ENCODE assay signal across 15 mouse cellular contexts in the genomic region with DNA sequence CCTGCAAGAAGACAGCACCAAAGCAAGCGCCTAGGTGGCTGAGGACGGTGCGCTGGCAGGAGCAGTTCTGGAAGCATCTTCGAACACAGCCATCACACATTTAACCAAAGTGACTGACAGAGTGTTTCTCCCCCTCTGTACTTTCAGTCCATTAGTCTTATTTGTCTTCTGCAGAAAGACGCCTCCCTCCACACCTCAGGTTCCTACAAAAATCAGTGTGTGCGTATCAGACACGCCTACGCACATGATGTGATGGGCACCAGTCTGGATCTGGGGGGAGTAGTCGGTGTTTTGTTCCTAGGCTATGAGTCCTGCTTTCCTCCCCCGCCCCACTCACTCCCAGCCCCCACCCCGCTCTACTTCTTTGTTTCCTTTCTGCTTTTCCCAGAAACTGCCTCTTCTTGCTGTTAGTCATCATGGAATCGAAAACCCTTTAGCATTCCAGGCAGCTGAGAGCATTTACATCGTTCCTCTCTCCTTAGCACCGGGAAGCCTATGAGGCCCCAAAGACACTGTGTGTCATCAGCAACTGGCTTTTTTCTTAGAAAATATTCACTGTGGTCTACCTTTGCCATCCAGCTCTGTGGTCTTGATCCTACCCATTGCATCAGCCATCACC.
DNase-seq lines count a peak whose midpoint lies in the region; ATAC-seq lines count a peak whose summit lies in the region.
"Had no signal": no experiment of that assay in that cellular context is flagged by ENCODE, and none has a peak within 500 bp of the region (broad histone marks: within the 10 kb centered on the region; RNA-seq: fewer than 3 reads in every experiment).

No protein-coding gene starts in this region.

- H3K4me1 ChIP-seq in hindbrain, embryonic 15.5 days (replicated peaks) = peaks cover 7% of the 10 kb centered on the region
- no peaks in the 10 kb centered on the region; the same call in 1 of the 2 replicates for H3K4me1 ChIP-seq in hindbrain, embryonic 13.5 days (replicated peaks)
- H3K4me1 ChIP-seq: embryonic facial prominence, embryonic 15.5 days had no signal

- no peak overlapping the region for H3K4me3 ChIP-seq in hindbrain, embryonic 15.5 days
- H3K4me3 ChIP-seq in hindbrain, embryonic 13.5 days = no peak overlapping the region
- H3K4me3 ChIP-seq: embryonic facial prominence, embryonic 15.5 days had no signal

- H3K9ac ChIP-seq in hindbrain, embryonic 15.5 days = no peak overlapping the region
- H3K9ac ChIP-seq in hindbrain, embryonic 13.5 days = no peak overlapping the region
- H3K9ac ChIP-seq: embryonic facial prominence, embryonic 15.5 days; liver, postnatal 0 days had no signal

- H3K9me3 ChIP-seq in hindbrain, embryonic 15.5 days = no peaks in the 10 kb centered on the region
- H3K9me3 ChIP-seq in hindbrain, embryonic 13.5 days = no peaks in the 10 kb centered on the region
- H3K9me3 ChIP-seq: embryonic facial prominence, embryonic 15.5 days had no signal

- H3K4me2 ChIP-seq in hindbrain, embryonic 15.5 days = no peak overlapping the region
- H3K4me2 ChIP-seq in hindbrain, embryonic 13.5 days = no peak overlapping the region
- H3K4me2 ChIP-seq: embryonic facial prominence, embryonic 15.5 days had no signal

- H3K27me3 ChIP-seq in hindbrain, embryonic 15.5 days = no peaks in the 10 kb centered on the region
- H3K27me3 ChIP-seq in hindbrain, embryonic 13.5 days = no peaks in the 10 kb centered on the region
- H3K27me3 ChIP-seq: embryonic facial prominence, embryonic 15.5 days had no signal

- WGBS in hindbrain, embryonic 15.5 days = 70% methylated on average over 14 of the region's 14 CpGs
- 76% methylated on average over 14 of the region's 14 CpGs for WGBS in hindbrain, embryonic 13.5 days

- no peak for ATAC-seq in hindbrain, embryonic 15.5 days (ENCODE audit: low FRiP score, low read depth)
- ATAC-seq in hindbrain, embryonic 13.5 days (ENCODE audit: low FRiP score) = no peak
- ATAC-seq: forebrain, embryonic 16.5 days; intestine, postnatal 0 days; liver, postnatal 0 days had no signal

- peak; percentile 73 for DNase-seq in right cerebral cortex, adult 18-20 months
- no peak for DNase-seq in right cerebral cortex, postnatal 4 days
- peak; percentile 86 for DNase-seq in layer of hippocampus, adult 9-11 months
- DNase-seq in telencephalon, adult 2 months (ENCODE audit: low read depth, low spot score) = peak; percentile 74
- DNase-seq in cerebellum, adult 9-11 months = no peak
- DNase-seq in testis, postnatal 10 days (ENCODE audit: low spot score) = no peak
- DNase-seq: cerebellum, adult 11 months; kidney, postnatal 25 days; liver, postnatal 0 days had no signal

- no peaks in the 10 kb centered on the region for H3K36me3 ChIP-seq in hindbrain, embryonic 15.5 days
- no peaks in the 10 kb centered on the region for H3K36me3 ChIP-seq in hindbrain, embryonic 13.5 days
- H3K36me3 ChIP-seq: embryonic facial prominence, embryonic 15.5 days; G1E had no signal

- 0 out of 2 replicates have a peak overlapping the region, but pooled peaks have one; percentile 19 for H3K27ac ChIP-seq in hindbrain, embryonic 15.5 days (replicated peaks)
- H3K27ac ChIP-seq in hindbrain, embryonic 13.5 days = no peak overlapping the region
- H3K27ac ChIP-seq: embryonic facial prominence, embryonic 15.5 days had no signal

Comparison
In these comparisons a context has a peak if more than half of its experiments do, and no peak if none do; other contexts are left out.
1. DNase-seq: peak in right cerebral cortex, adult 18-20 months (single experiment), layer of hippocampus, adult 9-11 months (single experiment) and telencephalon, adult 2 months (single experiment); none in right cerebral cortex, postnatal 4 days (single experiment), cerebellum, adult 9-11 months (single experiment) and testis, postnatal 10 days (single experiment).